Mouse (Mus musculus): Measurements from ENCODE around the gene Olfr784. TPM values are rescaled to one million over a fixed set of nuclear protein-coding genes. Genes with fewer than 3 reads are reported as not detected.
"Not testable (repeated sequence)": the region's sequence is repeated elsewhere in the genome, so short reads cannot be mapped to it uniquely, and the experiment has no call there.

The Olfr784 gene
- polyA plus RNA-seq (2015; fragmentation: Nextera tagmentation; extraction: Ambion mirVana): 0.03 TPM in 1 of 2 replicates, not detected in the other

- Histone ChIP-seq H3K4me2 (no peak within 1 kb of the TSS), H3K27ac (no peak within 1 kb of the TSS), H3K4me3 (replicated peaks) (no peak within 1 kb of the TSS), H3K9ac (no peak within 1 kb of the TSS), H3K27me3 (no peaks in the 10 kb centered on the region), H3K4me1 (replicated peaks) (no peaks in the 10 kb centered on the region), H3K9me3 (replicated peaks) (no peaks in the 10 kb centered on the region), H3K36me3 (no peaks in the 10 kb centered on the region)
- no peak for ATAC-seq (ENCODE audit: low read depth)
- no peak for DNase-seq
Observed at GRCm38 (mm10) chr10:129383783-129384182, at the start of gene Olfr784. Gene Olfr784 (plus strand): TSS chr10:129384083.

DNA sequence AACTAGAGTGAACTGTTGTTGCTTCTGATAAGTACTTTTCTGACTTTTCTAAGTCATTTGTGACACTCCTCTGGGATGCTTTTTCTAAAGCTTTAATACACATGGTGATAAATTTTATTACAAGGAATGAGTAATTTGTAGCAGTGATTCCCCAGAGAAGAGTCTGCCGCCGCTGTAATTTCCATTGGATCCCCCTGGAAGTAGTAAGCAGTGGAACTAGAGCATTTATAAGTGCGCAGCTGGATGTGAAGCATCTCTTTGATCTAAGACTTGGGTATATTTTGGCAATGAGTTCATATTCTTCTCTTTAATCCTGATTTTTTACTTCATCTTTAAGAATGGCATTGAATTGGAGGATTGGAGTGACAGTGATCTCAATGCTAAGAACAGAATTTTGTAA lies 35.3 kb upstream of the Olfr784 start, which contains the start of gene Olfr782:
Gene Olfr782, plus strand, starts transcription at position 301 of the 400 bp plus-strand sequence.
- Histone ChIP-seq H3K9me3 (replicated peaks) (no peaks in the 10 kb centered on the region), H3K36me3 (no peaks in the 10 kb centered on the region), H3K27ac (no peak within 1 kb of the TSS), H3K4me2 (no peak within 1 kb of the TSS), H3K27me3 (no peaks in the 10 kb centered on the region), H3K9ac (no peak within 1 kb of the TSS), H3K4me3 (replicated peaks) (no peak within 1 kb of the TSS), H3K4me1 (replicated peaks) (no peaks in the 10 kb centered on the region)
- ATAC-seq (ENCODE audit: low read depth) (no peak), DNase-seq (no peak)
- WGBS (ENCODE audit: insufficient replicate concordance): 66% methylated on average over 3 of the region's 3 CpGs

GRCm38 (mm10) chr10:129352475-129352874 lies 31.4 kb upstream of the Olfr784 start:
- not testable (repeated sequence) for H3K27ac ChIP-seq; H3K4me1 ChIP-seq (replicated peaks); H3K9me3 ChIP-seq (replicated peaks); H3K4me3 ChIP-seq (replicated peaks); DNase-seq; ATAC-seq (ENCODE audit: low read depth); H3K36me3 ChIP-seq; H3K27me3 ChIP-seq; H3K4me2 ChIP-seq; H3K9ac ChIP-seq
- 50% methylated on average over 2 of the region's 2 CpGs for WGBS (ENCODE audit: insufficient replicate concordance)

- H3K4me1 ChIP-seq (replicated peaks); H3K27ac ChIP-seq; H3K9ac ChIP-seq; DNase-seq; H3K4me3 ChIP-seq (replicated peaks); H3K9me3 ChIP-seq (replicated peaks); H3K4me2 ChIP-seq; H3K36me3 ChIP-seq; ATAC-seq (ENCODE audit: low read depth); H3K27me3 ChIP-seq: not testable (repeated sequence)
- WGBS (ENCODE audit: insufficient replicate concordance): 61% methylated on average over 4 of the region's 4 CpGs
Observed at GRCm38 (mm10) chr10:129356496-129356895, 27.4 kb upstream of the Olfr784 start.

DNA sequence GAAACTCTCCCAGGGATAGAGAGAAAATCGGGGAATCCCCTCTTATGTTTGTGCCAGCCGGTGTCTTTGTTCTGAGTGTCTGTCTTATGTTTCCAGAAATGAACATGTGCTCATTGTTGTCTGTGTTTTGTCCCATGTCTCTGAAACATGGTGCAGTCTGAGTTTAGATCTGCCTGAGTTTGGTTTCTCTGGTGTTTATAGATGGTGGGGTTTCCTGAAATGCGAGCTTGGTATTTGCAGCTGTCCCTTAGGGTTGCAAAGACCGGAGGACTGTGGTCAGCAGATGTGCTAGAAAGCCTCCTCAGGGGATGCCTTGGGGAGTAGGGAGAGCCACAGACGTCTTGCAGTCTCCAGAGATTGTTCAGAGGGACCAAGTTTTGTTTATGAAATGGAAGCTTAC lies 26.6 kb upstream of the Olfr784 start:
- no peaks in the 10 kb centered on the region; the same call in 1 of the 2 replicates for H3K9me3 ChIP-seq (replicated peaks)
- WGBS (ENCODE audit: insufficient replicate concordance): 63% methylated on average over 5 of the region's 5 CpGs
- H3K9ac ChIP-seq: no peak overlapping the region
- H3K4me1 ChIP-seq (replicated peaks): no peaks in the 10 kb centered on the region
- no peaks in the 10 kb centered on the region for H3K27me3 ChIP-seq
- no peak overlapping the region for H3K27ac ChIP-seq
- H3K36me3 ChIP-seq: no peaks in the 10 kb centered on the region
- DNase-seq (no peak), ATAC-seq (ENCODE audit: low read depth) (no peak)
- H3K4me3 ChIP-seq (replicated peaks): no peak overlapping the region
- H3K4me2 ChIP-seq: no peak overlapping the region

DNA sequence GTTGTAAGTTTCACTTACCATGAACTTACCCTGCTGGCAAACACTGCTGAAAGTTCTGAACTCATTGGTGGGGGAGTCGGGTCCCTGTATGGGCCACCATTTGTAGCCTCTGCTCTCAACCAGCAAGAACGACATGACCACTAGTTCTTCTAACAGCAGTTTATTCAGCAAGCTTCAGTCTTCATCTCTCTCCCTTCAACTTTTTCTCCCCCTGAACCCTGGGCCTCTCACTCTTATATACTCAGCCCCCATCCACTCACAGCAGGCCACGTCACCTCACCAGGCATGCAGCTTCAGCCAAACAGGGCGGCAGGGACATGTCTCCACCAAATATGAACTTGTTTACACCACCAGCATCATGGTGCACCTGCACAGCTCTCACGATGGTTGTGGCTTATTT lies 9.8 kb upstream of the Olfr784 start:
- H3K27ac ChIP-seq; DNase-seq; H3K4me3 ChIP-seq (replicated peaks); H3K4me2 ChIP-seq; H3K9ac ChIP-seq; ATAC-seq (ENCODE audit: low read depth); H3K27me3 ChIP-seq; H3K9me3 ChIP-seq (replicated peaks); H3K4me1 ChIP-seq (replicated peaks); H3K36me3 ChIP-seq: not testable (repeated sequence)
- WGBS (ENCODE audit: insufficient replicate concordance): 68% methylated on average over 5 of the region's 5 CpGs

- Histone ChIP-seq H3K36me3 (no peaks in the 10 kb centered on the region), H3K9me3 (replicated peaks) (0 out of 2 replicates have a peak, but pooled peaks cover 3% of the 10 kb centered on the region), H3K4me2 (no peak overlapping the region), H3K27me3 (no peaks in the 10 kb centered on the region), H3K4me3 (replicated peaks) (no peak overlapping the region), H3K4me1 (replicated peaks) (no peaks in the 10 kb centered on the region), H3K27ac (no peak overlapping the region), H3K9ac (no peak overlapping the region)
- no peak for ATAC-seq (ENCODE audit: low read depth)
- DNase-seq: no peak
- WGBS (ENCODE audit: insufficient replicate concordance): 44% methylated on average over 5 of the region's 5 CpGs
Observed at GRCm38 (mm10) chr10:129400892-129401291, 17.0 kb downstream of the Olfr784 start.

DNA sequence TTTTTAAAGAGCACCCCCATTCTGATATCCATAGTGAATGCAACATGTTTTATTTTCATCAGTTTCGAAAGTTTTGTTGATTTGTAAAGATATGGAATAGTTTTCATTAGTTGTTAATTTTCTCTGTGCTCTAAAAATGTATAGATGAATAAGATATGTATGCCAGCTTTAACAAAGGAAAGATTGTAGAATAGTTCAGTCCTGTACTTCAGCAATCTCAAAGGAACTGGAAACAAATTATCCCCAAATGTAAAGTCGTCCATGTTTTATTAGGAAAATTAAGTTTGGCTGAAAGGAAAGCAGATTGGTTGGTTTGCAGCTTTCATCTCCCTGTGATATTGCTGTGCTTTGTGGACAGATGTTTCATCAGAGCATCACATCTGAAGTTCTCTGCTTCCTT lies 21.2 kb downstream of the Olfr784 start, which contains the start of gene Olfr785:
Gene Olfr785, plus strand, starts transcription at position 301 of the 400 bp plus-strand sequence.
- H3K27me3 ChIP-seq: no peaks in the 10 kb centered on the region
- no peak within 1 kb of the TSS for H3K9ac ChIP-seq
- ATAC-seq (ENCODE audit: low read depth): no peak
- H3K4me2 ChIP-seq: no peak within 1 kb of the TSS
- no peaks in the 10 kb centered on the region for H3K4me1 ChIP-seq (replicated peaks)
- WGBS (ENCODE audit: insufficient replicate concordance): 30% methylated on average over 2 of the region's 2 CpGs
- no peak within 1 kb of the TSS for H3K4me3 ChIP-seq (replicated peaks)
- no peaks in the 10 kb centered on the region for H3K36me3 ChIP-seq
- H3K27ac ChIP-seq: no peak within 1 kb of the TSS
- DNase-seq: no peak
- 0 out of 2 replicates have a peak, but pooled peaks cover under 1% of the 10 kb centered on the region for H3K9me3 ChIP-seq (replicated peaks)

DNA sequence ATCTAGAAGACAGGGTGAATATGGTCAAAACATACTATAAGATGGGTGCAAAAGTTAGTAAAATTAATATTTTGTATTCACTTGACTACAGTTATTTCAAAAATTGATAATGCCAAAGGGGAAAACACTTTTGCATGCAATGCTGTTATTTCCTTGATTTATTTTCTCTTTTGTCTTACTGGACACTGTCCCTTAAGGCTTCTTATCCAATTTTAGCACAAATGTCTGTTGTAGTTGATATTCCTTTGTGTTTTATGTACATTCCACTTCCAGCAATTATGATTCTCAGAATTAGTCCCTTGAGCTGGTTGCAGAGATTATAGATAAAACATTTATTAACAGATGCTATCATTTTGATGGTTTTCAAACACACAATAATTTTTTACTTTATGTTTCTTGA lies 43.1 kb downstream of the Olfr784 start, which contains the start of gene Olfr786:
Gene Olfr786, plus strand, starts transcription at position 301 of the 400 bp plus-strand sequence.
- Histone ChIP-seq H3K4me3 (replicated peaks) (no peak within 1 kb of the TSS), H3K9me3 (replicated peaks) (no peaks in the 10 kb centered on the region), H3K36me3 (no peaks in the 10 kb centered on the region), H3K9ac (no peak within 1 kb of the TSS), H3K27ac (no peak within 1 kb of the TSS), H3K4me2 (no peak within 1 kb of the TSS), H3K4me1 (replicated peaks) (no peaks in the 10 kb centered on the region), H3K27me3 (no peaks in the 10 kb centered on the region)
- DNase-seq (no peak), ATAC-seq (ENCODE audit: low read depth) (no peak)

Other genes with a start within 250 kb of the Olfr784 start
- gene Olfr770, start 245.1 kb upstream of the Olfr784 start, polyA plus RNA-seq (2015; fragmentation: Nextera tagmentation; extraction: Ambion mirVana): not detected in 2 replicates
- not detected in 2 replicates for gene Olfr771, start 219.3 kb upstream of the Olfr784 start, polyA plus RNA-seq (2015; fragmentation: Nextera tagmentation; extraction: Ambion mirVana)
- not detected in 2 replicates for gene Olfr772, start 206.2 kb upstream of the Olfr784 start, polyA plus RNA-seq (2015; fragmentation: Nextera tagmentation; extraction: Ambion mirVana)
- not detected in 2 replicates for gene Olfr773, start 196.7 kb upstream of the Olfr784 start, polyA plus RNA-seq (2015; fragmentation: Nextera tagmentation; extraction: Ambion mirVana)
- not detected in 2 replicates for gene Olfr774, start 147.9 kb upstream of the Olfr784 start, polyA plus RNA-seq (2015; fragmentation: Nextera tagmentation; extraction: Ambion mirVana)
- not detected in 2 replicates for gene Olfr775, start 135.7 kb upstream of the Olfr784 start, polyA plus RNA-seq (2015; fragmentation: Nextera tagmentation; extraction: Ambion mirVana)
- not detected in 2 replicates for gene Olfr776, start 125.0 kb upstream of the Olfr784 start, polyA plus RNA-seq (2015; fragmentation: Nextera tagmentation; extraction: Ambion mirVana)
- not detected in 2 replicates for gene Olfr777, start 112.6 kb upstream of the Olfr784 start, polyA plus RNA-seq (2015; fragmentation: Nextera tagmentation; extraction: Ambion mirVana)
- gene Olfr780, start 66.0 kb upstream of the Olfr784 start, polyA plus RNA-seq (2015; fragmentation: Nextera tagmentation; extraction: Ambion mirVana): not detected in 2 replicates
- not detected in 2 replicates for gene Olfr781, start 55.2 kb upstream of the Olfr784 start, polyA plus RNA-seq (2015; fragmentation: Nextera tagmentation; extraction: Ambion mirVana)
- gene Olfr782, start 35.2 kb upstream of the Olfr784 start, polyA plus RNA-seq (2015; fragmentation: Nextera tagmentation; extraction: Ambion mirVana): not detected in 2 replicates
- not detected in 2 replicates for gene Olfr785, start 21.3 kb downstream of the Olfr784 start, polyA plus RNA-seq (2015; fragmentation: Nextera tagmentation; extraction: Ambion mirVana)
- not detected in 2 replicates for gene Olfr786, start 43.2 kb downstream of the Olfr784 start, polyA plus RNA-seq (2015; fragmentation: Nextera tagmentation; extraction: Ambion mirVana)
- gene Olfr787, start 77.8 kb downstream of the Olfr784 start, polyA plus RNA-seq (2015; fragmentation: Nextera tagmentation; extraction: Ambion mirVana): not detected in 2 replicates
- not detected in 2 replicates for gene Olfr788, start 86.9 kb downstream of the Olfr784 start, polyA plus RNA-seq (2015; fragmentation: Nextera tagmentation; extraction: Ambion mirVana)
- gene Olfr789, start 100.7 kb downstream of the Olfr784 start, polyA plus RNA-seq (2015; fragmentation: Nextera tagmentation; extraction: Ambion mirVana): not detected in 2 replicates
- gene Olfr790, start 114.4 kb downstream of the Olfr784 start, polyA plus RNA-seq (2015; fragmentation: Nextera tagmentation; extraction: Ambion mirVana): not detected in 2 replicates
- gene Olfr791, start 137.7 kb downstream of the Olfr784 start, polyA plus RNA-seq (2015; fragmentation: Nextera tagmentation; extraction: Ambion mirVana): not detected in 2 replicates
- not detected in 2 replicates for gene Olfr792, start 155.1 kb downstream of the Olfr784 start, polyA plus RNA-seq (2015; fragmentation: Nextera tagmentation; extraction: Ambion mirVana)
- gene Olfr794, start 183.6 kb downstream of the Olfr784 start, polyA plus RNA-seq (2015; fragmentation: Nextera tagmentation; extraction: Ambion mirVana): not detected in 2 replicates
- gene Olfr796, start 228.5 kb downstream of the Olfr784 start, polyA plus RNA-seq (2015; fragmentation: Nextera tagmentation; extraction: Ambion mirVana): not detected in 2 replicates
- not detected in 2 replicates for gene Olfr798, start 243.9 kb downstream of the Olfr784 start, polyA plus RNA-seq (2015; fragmentation: Nextera tagmentation; extraction: Ambion mirVana)

All from liver, embryonic 13.5 days (tissue).